Mouse (Mus musculus): ENCODE data around the gene Rps24.
A peak's percentile ranks its signal among the peaks of the same experiment; 100 is the strongest.

Gene Rps24

DNA sequence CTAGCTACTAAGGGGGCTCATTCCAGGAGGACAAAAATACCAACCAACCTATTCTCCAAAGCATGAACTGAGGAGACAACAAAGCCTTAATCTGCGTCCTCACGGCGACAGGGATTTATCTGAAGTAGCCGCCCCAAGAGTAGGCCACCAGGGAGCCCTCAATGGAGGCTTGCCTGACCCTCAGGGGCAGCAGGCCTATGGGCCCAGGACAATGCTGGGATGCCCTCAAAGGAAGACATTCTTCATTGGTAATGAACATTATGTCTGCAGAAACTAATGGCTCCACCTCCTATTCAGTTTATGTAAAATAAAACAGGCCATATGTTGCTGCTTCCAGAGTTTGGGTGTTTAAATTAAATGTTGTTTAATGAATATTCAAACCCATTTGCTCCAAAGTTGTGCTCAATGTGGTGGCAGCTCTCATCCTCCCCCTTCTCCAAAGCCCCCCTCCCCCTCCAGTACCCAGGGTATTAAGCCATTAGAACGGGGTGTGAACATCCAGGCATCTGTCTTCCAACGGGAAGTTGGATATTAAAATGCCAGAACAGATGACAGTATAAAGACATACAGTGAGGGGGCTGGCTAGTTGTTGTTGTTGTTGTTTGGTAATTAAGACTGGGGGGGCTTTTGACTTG lies 25.7 kb downstream of the Rps24 start:
- DNase-seq, result no peak

DNA sequence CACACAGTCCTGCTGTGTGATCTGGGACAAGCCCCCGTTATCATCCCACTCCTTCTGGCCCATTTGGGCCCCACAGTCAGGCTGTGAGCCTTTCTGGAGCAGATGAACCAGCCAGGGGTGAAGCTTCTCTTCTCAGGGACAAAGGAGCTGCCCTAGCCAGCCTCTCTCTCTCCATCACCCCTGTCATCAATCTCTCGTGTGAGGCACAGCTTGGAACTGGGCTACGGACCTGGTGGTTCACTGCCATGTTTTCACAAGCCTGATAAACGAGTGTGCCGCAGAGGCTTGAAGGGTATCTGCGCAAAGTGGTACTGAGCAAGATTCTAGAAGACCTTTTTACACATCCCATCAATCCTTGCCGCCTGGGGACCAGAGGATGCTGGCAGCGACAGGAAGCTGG lies 34.7 kb downstream of the Rps24 start:
- no peak for DNase-seq

DNA sequence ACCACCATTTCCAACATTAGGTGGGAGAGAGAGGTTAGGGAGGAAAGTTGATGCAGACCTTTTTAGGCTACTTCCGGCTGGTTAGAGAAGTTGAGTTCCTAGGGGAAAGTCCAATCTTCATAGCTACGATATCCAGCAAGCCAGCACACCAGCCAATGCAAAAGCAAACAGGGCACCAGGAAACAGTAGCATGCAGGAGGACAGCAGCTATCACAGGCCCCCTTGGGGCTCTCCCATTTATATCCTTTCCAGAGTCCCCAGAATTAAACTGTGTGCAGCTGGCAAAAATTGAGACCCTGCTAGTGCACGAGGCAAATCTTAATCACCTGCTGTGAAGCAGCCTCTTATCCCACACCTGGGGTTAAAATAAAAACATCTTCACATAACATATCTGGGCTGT lies 38.2 kb downstream of the Rps24 start:
- no peak for DNase-seq

DNA sequence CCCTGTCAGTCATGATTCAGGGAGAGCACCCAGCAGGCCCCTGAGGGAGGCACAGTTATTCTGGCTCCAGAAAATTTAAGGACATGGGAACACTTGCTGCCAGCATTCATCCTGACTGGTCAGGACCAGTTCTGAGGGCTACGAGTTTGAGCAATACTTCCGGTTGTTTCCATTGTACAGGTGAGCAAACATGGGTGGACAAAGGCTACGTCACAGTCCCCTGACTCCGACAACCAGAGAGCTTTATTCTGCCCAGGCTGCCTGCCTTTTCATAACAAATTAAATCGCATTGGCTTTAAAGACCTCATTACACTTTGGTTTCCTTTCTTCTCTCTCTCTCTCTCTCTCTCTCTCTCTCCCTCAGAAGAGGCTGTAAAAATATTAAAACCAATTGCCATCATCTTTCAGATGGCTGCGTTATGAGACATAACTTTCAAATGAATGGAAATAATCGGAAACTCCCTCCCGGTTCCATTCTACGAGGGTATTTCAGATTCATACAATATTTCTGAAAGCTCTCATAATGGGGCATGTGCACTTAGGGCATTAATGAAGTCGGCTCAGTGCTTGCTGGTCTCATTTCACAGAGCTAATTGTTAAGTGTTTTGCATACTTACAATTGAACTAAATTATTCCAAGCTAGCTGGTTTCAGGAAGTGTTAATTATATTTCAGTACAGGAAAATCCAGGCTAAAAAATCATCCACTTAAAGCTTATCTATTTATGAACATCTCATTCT lies 38.9 kb downstream of the Rps24 start:
- DNase-seq, result no peak

DNA sequence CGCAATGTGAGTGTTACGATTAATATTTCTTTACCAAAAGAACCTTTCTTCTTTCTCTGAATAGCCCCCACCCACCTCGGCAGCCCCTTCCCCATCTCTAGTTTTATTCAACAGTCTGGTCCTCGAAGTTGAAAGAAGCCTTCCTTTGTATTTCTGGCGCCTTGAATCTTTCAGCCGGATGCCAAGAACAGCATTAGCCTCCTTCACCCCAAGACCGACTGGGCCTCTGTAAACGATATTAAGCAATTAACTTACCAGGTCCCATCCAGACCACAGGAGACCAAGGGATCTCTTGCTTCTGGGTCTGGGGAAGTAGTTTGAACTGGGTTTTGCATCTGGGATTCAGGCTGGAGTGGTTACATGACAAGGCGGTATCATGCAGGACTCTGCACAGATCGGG lies 39.5 kb downstream of the Rps24 start:
- no peak for DNase-seq

DNA sequence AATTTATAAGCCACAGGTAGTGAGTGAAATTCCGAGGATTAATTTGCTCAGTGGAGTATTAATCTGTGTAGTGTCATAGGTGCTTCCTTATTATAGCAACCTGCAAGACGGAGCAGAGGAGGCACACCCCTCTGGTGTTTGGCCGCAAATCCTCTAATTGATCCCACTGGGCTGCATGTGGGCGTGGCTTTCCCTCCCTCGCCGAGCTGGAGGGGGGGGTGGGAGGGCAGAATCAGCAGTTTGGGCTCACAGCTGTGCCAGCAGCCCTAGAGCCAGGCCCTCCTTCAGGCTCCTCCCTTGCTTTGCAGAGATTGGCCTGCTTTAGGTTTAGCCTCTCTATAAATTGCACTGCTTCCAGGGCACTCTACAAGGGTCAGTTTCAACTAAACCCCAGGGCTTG lies 43.3 kb downstream of the Rps24 start:
- no peak for DNase-seq

DNA sequence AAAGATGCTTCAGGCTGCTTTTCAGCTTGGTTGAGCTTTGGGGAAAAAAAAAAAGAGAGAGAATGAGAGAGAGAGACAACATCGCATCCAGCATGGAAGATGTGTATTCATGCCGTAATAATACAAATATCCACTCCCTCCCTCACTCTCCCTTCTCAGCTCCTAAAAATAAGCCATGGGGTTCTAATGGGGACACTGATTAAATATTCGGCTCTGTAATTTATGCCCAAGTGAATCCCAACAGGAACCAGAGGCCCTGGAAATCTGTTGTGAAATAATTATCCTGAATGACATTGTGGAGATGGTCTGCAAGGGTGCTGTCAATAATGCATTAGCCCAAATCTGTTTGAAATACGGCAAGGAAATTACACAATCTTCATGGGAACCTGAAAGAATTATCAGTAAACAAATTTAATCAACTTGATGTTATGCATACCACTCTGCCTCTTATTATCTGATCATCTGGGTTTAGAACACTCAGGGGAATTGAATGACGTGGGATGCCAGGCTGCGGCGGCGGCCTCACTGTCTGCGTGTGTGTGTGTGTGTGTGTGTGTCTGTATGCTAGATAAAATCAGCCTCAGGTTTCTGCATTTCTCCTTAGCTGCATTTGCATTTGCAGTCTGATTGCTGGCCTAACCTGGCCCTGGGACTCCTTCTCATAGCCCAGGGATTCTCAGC lies 48.1 kb downstream of the Rps24 start:
- DNase-seq, result no peak

DNA sequence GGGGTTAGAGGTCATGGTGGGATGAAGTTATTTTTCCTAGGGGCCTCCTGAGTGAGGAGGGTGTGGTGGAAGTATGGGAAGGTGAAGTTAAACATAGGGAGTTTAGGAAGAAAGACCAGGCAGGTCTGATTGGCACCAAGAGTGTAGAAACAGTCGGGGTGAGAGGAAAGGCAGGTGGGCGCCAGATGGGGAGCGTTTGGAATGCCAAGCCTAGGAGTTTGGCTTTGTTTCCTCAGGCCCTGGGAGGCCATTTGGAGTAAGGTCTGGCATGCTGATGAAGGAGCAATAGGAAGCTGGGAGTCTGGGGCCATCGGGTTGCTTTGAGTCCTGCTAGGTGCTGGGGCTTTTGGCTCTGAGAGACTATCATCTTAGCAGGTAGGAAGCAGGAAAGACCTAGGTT lies 56.0 kb downstream of the Rps24 start:
- DNase-seq, result no peak

DNA sequence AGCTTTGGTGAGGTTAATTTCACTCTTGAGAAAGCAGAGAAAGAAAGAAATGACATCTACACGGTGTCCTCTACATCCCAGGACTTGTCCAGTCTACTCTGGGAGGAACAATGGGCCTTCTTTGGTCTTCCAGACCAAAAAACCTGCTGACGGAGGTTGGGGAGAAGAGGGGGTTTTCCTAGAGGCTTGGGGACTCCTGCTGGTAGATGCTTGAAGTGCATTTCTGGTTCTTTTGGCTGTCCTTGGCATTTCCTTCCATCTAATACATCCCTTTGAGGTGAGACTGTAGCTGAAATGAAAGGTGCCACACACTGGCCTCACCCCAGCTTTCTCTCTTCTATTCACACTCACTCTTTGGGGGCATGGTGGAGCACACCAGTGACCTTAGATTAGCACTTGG lies 57.1 kb downstream of the Rps24 start:
- DNase-seq, result peak; percentile 48

Data from kidney, adult 18-20 months (tissue).